Mouse (Mus musculus) liver, adult 2 months (tissue): ENCODE data around the gene Gpr88.

Experiments used
- CTCF ChIP-seq: fragments of 200-500 bp; IDR thresholded peaks from 2 replicates; pipeline ENCODE4 v1.5.1; 2011; ENCODE audit warnings: low read depth, low read length, control low read depth
- POLR2A ChIP-seq: fragments of 200-500 bp; IDR thresholded peaks from 2 replicates; pipeline ENCODE4 v1.6.1; 2011; ENCODE audit warnings: low read length, control low read depth; ENCODE audit not compliant: insufficient read depth; ENCODE audit errors: extremely low read depth

DNA sequence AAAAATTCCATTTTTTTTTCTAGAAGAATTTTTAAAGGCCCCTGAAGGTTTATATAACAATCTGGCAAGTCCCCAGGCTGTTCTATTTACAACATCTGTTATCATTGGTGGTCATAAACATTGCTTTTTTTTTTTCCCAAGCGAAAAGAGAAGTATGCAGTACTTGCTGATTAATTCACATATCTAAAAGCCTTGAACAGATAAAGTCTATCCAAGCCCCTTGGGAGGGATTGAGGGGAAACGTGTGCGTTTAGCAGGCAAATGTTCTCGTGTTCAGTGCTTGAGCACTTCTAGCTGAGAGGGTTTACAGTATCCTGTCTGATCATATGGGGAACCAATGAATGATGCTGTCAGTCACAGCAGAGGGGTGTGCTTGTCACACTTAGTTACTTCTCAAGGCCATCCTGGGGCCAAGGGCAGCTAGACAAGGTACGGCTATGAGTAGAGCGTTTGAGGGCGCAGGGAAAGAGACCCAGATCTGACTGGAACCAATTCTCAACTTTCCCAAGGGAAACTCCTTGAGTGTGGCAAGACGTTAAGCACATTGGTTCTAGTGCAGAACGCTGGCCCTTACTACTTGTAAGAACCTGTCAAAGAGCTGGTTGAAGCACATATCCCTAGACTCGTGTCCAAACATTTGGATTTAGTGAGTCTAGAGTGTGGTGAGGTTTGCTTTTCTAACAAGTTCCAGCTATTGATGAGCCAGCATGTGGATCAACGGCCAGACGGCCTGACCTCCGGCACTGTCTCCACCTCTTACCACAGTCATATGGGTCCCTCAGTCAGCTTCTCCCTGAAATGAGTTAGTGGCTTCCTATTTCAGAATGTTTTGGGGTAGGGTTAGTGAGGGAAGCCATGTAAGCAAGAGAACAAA lies 47.7 kb downstream of the Gpr88 start:
- TF ChIP-seq POLR2A (no peak), CTCF (no peak)
